Comparison of ENCODE assay signal across 24 mouse cellular contexts in the genomic region with DNA sequence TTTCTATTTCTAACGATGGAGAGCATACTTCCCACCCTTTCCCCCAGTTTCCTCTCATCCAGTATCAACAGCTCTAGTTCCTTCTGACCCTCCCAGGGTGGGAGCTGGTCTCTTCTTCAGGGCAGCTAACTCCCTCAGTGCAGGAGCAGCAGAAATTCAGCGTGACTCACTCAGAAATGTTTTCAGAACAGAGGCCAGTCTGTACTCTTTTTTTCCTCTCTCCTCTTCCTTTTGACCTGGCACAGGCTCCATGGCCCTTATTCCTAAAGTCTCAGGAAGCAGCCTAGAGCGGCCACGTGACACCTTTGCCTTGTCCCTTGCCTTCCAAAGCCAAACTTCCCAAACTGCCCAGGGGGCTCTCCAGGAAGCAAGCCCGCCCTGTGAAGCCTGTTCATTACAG. TPM values are rescaled to one million over a fixed set of nuclear protein-coding genes. Genes with fewer than 3 reads are reported as not detected.
DNase-seq lines count a peak whose midpoint lies in the region; ATAC-seq and TF ChIP-seq lines count a peak whose summit lies in the region.
"Had no signal": no experiment of that assay in that cellular context is flagged by ENCODE, and none has a peak within 500 bp of the region (broad histone marks: within the 10 kb centered on the region; RNA-seq: fewer than 3 reads in every experiment).

No protein-coding gene starts in this region.

- no peak overlapping the region for H3K4me2 ChIP-seq in intestine, embryonic 15.5 days (replicated peaks)
- H3K4me2 ChIP-seq: forebrain, embryonic 12.5 days; hindbrain, embryonic 15.5 days had no signal

- no peaks in the 10 kb centered on the region for H3K4me1 ChIP-seq in embryonic fibroblast, embryonic 13.5 days (ENCODE audit: control insufficient read depth, insufficient read depth, low read length)
- 0 out of 2 replicates have a peak, but pooled peaks cover 5% of the 10 kb centered on the region for H3K4me1 ChIP-seq in intestine, embryonic 15.5 days (replicated peaks)
- H3K4me1 ChIP-seq: hindbrain, embryonic 15.5 days had no signal

- H3K9ac ChIP-seq in intestine, embryonic 15.5 days: no peak overlapping the region
- H3K9ac ChIP-seq: forebrain, embryonic 12.5 days; hindbrain, embryonic 15.5 days had no signal

- no peak for ATAC-seq in intestine, embryonic 15.5 days
- ATAC-seq: activated CD4-positive, CD25-positive, alpha-beta regulatory T cell, adult 4 months; CD4-positive, CD25-positive, alpha-beta regulatory T cell, adult 4 months; forebrain, embryonic 16.5 days; inflammation-experienced regulatory T-cells, adult 6 months had no signal

- no peak overlapping the region for H3K4me3 ChIP-seq in embryonic fibroblast, embryonic 13.5 days (ENCODE audit: insufficient read depth, low read length)
- no peak overlapping the region for H3K4me3 ChIP-seq in intestine, embryonic 15.5 days (replicated peaks)
- H3K4me3 ChIP-seq: forebrain, embryonic 12.5 days; hindbrain, embryonic 15.5 days had no signal

- H3K27ac ChIP-seq in embryonic fibroblast, embryonic 13.5 days (ENCODE audit: insufficient read depth, low read length): peak overlapping the region; percentile 37
- H3K27ac ChIP-seq in intestine, embryonic 15.5 days: no peak overlapping the region
- H3K27ac ChIP-seq: forebrain, embryonic 12.5 days; hindbrain, embryonic 15.5 days had no signal

- DNase-seq in heart, adult 11 months: peak; percentile 88
- DNase-seq in heart, adult 18-20 months: no peak
- peak; percentile 34 for DNase-seq in ovary, adult 18-20 months (ENCODE audit: low spot score)
- DNase-seq in ovary, postnatal 14 days (ENCODE audit: low spot score): no peak
- peak; percentile 29 for DNase-seq in Muller cell, postnatal 12 days (ENCODE audit: inconsistent ontology term)
- no peak for DNase-seq in thymus, postnatal 25 days
- DNase-seq: adrenal gland, adult 8-10 months; B cell, adult 2 months; cerebellum, adult 11 months; cerebellum, adult 8-10 months; cerebellum, postnatal 14 days; gastrocnemius, postnatal 14 days; heart, postnatal 36 days; kidney, adult 18-20 months had no signal

- no peak for TF ChIP-seq POLR2A in embryonic fibroblast, embryonic 13.5 days (IDR thresholded peaks at IDR 0.05; ENCODE audit: low read depth, low read length)

- H3K36me3 ChIP-seq in intestine, embryonic 15.5 days: no peaks in the 10 kb centered on the region
- H3K36me3 ChIP-seq: forebrain, embryonic 12.5 days; G1E; hindbrain, embryonic 15.5 days had no signal

- no peaks in the 10 kb centered on the region for H3K9me3 ChIP-seq in intestine, embryonic 15.5 days
- H3K9me3 ChIP-seq: forebrain, embryonic 12.5 days; G1E; hindbrain, embryonic 15.5 days had no signal

- H3K27me3 ChIP-seq in intestine, embryonic 15.5 days (replicated peaks): peaks cover 21% of the 10 kb centered on the region; the same call in 1 of the 2 replicates
- H3K27me3 ChIP-seq: Patski had no signal

- no peak for TF ChIP-seq CTCF in embryonic fibroblast, embryonic 13.5 days (IDR thresholded peaks at IDR 0.05; ENCODE audit: borderline replicate concordance, insufficient read depth, low read length)

- 47% methylated on average over 5 of the region's 5 CpGs for WGBS in intestine, embryonic 15.5 days

RNA-seq across cellular contexts. Expression of a gene that starts 55.4 kb away (rescaled TPM):
- total RNA-seq in heart, adult 18-20 months (2021): 10 to 100 TPM; 22.4 to 24.6 TPM
- 53.8 and 54.6 TPM in 2 replicates for polyA plus RNA-seq in embryonic fibroblast, embryonic 13.5 days (2011; ENCODE audit: insufficient read length, low read depth, missing spikeins)
- polyA plus RNA-seq in intestine, embryonic 15.5 days (2015; fragmentation: Nextera tagmentation; extraction: Ambion mirVana): 152 and 158 TPM in 2 replicates

Comparison
In these comparisons a context has a peak if more than half of its experiments do, and no peak if none do; other contexts are left out.
1. DNase-seq: peak in heart, adult 11 months (single experiment), ovary, adult 18-20 months (single experiment) and Muller cell, postnatal 12 days (single experiment); none in heart, adult 18-20 months (0 of 2), ovary, postnatal 14 days (single experiment) and thymus, postnatal 25 days (single experiment).